Mouse (Mus musculus) effector memory CD4-positive, alpha-beta T cell, adult 5 months (primary cell): Measurements from ENCODE around the gene Gpr162. TPM values are rescaled to one million over a fixed set of nuclear protein-coding genes. Genes with fewer than 3 reads are reported as not detected.

Experiments
- polyA plus RNA-seq: library from polyadenylated mRNA; unstranded; fragments of 100-300 nt; shearing (Covaris generic); gene quantifications from one replicate; pipeline ENCODE4 v1.2.1, GENCODE M21; 2017

Gene Gpr162
- polyA plus RNA-seq, result not detected

DNA sequence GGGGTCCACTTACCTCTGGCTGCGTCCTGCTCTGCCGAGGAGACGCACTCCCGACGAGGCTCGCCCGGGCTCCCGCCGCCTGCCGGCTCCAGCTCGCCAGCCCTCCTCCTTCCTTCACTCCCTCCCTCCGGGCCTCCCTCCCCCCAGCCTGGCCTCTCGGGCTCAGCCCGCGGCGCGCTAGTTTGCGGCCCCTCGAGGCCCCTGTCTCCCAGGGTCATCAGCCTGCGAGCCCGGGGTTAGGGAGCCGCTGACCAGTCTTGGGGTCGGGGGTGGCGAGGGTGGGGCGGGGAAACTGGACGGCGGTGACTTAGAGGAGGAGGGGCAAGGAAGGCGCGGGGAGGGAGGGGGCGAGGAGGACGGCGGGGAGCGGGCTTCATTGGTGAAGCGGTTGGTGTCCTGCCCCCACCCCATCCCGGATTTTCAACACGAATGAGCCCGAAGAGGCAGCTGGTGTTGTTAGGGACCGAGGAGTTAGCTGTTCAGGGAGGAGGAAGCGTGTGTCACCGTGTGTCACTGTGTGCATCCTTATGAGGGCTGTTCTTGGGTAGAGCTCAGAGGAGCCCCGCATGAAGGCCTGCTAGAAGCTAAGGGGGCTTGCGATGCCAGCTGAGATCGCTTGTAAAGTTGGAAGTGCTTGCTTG, at the start of gene Gpr162:
Gene Gpr162, minus strand, starts transcription at position 326 of the 641 bp plus-strand sequence.

DNA sequence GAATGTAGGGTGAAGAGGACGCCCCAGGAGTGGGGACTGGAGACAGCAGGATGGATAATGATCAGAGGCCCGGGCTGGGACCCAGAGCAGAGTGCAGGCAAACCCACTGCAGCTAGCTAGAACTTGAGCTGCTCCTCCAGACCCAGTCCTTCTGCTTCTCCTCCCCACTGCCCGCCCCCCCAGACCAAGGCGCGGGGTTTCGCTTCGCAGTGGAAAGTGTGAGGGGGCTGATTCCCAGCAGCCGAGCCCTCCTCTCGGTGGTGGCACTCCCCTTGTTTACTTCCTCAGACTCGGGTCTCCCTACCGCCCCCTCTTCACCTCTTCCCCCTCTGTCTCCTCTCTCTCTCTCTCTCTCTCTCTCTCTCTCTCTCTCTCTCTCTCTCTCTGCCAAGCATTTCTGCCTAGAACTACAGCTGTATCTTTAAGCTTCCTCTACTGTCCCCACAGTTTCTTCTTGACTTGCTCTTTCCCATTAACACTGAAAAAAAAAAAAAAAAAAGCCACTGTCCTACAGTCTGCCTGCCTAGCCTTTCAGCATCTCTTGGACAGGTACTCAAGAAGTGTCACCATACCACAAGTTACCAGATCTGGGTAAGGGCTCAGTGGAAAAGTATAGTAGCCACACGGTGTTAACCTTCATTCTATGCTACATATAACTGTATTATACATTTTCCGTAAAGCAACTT, 47.9 kb upstream of the Gpr162 start, which contains the start of gene Lag3:
Gene Lag3, minus strand, starts transcription at position 173 of the 686 bp plus-strand sequence.

DNA sequence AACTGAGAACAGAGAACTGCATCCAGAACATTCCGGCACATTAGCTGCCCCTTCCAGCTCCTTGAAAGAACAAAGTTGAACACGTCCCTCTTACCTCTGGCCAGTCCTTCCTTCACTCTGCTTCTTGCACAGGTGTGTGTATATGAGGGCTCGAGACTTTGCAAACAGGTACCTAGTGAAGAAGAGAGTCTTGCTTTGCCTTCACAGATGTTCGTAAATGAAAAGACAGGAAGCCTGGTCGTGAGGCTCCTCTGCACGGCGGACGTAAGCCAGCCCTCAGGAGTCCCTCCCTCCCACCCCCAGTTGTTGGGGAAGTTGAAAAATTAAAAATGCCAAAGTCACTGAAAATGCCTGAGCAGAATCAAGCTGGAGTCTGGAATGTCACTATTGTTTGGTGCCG, 24.2 kb upstream of the Gpr162 start, which contains the start of gene Cd4:
Gene Cd4, minus strand, starts transcription at position 236 of the 400 bp plus-strand sequence.

DNA sequence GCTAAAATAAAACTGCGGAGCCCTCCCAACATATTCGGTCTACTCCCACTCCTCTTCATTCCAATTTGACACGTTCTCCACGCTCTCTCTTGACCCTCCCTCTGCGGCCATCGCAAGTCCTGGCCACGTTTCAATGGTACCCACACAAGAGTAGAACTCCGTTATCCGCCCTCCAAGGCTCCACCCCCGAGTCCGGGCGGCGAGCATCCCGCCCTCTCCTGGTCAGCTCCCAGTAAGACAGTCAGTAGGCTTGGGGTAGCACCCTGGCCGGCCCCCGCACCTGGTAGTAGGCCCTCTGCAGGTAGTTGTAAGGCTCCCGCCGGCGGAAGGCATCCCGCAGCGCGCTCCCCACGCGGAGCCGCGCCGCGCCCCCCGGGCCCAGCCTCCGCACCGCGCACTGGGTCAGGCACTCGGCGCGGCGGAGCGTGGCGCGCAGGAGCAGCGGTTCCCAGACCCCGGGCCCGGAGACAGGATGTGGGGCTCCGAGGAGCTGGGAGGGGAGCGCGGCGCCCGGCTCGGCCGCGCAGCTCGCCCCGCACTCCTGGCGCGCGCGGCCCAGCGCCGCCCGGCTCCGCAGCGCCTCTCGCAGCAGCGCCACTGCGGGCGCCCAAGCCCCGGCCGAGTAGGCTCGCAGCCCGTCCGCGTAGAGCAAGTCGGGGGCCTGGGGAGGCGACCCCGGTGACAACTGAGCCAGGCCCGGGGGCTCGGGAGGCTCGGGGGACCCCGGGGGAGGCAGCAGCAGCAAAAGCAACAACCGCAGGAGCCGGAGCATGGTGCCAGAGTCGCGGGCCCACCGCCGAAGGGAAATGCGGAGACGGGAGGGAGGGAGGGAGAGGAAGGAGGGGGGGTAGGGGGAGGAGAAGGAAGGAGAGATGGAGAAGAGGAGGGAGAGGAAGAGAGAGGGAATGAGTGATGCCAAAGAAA, 6.6 kb downstream of the Gpr162 start, which contains the start of gene P3h3:
Gene P3h3, minus strand, starts transcription at position 837 of the 924 bp plus-strand sequence.

DNA sequence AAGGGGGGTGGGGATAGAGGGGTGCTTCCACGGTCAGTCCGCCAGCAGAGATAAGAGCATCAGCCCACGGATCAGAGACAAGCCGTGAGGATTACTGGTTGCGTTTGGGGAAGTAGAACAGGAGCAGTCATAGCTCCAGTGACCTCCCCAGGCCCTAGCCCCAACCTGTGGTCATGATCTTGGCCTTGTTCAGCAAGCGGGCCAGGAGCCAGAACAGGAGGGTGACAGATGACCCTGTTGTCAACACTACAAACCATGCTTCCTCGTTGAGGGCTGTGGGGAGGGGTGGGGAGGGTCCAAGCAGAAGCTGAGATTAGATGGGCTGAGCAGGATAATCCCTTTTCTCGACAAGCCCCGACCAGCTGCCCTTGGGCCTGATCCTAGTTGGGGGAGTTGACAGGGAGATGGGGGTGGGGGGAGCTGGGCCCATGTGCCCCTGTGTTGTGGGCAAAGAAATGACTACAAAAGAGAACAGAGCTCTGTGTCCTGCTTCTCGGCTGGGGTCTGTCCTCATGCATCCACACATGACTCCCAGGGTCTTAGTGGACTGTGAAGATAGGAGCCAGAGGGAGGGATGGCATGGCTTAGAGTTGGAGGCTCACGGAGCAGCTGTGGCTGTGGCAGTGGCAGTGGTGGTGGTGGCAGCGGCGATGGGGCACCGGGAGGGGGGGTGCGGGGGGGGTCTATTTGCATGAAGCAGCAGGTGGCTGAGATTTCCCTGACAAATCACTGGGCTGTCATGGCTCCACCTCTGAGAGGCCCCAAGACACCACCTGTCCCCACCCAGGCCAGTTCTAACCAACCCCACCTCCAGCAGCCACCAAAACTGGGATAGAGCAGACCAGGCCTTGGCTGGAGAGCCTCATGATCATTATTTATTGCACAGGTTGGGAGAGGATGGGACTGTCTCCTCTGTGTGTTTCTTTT, 23.3 kb downstream of the Gpr162 start, which contains the start of gene Gnb3:
Gene Gnb3, minus strand, starts transcription at position 35 of the 927 bp plus-strand sequence.

DNA sequence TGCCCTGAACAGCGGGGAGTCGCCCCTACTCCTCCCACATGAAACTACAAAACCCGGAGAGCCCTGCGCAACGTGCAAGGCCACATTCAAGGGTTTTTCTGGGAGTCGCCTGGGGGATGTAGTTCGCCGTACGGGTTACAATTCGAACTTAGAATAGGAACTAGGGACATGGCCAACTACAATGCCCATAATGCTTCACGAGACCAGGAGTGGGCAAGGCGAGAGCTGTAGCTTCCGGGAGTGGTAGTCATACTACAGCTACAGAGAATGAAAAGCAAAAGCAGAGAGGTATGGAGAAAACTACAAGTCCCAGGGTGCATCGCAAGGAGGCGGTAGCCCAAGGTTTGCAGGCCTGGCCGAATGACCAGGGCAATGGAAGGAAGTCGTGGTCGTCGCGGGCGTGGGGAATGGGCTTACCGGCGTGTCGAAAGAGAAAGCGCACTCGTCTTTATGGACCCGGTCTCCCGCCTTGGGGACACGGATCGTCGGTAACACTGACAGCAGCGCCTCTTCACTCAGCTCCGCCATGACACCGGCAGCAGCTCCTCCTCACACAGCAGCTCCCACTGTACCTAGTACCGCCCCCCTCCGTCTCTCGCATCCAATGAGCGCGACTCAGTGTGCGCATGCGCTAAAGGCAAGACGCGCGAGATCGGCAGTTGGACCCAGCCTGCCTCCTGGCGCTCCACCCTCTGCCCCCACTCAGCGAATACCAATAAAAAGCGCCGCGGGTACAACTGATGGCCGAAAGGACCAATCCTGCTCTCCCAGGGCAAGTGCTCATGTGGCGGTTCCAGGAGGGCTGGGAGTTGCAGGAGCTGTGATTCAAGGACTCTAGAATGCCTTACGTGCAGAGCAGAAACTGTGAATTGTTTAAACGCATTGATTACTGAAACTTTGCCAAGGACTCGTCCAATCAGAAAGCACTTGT, 34.6 kb downstream of the Gpr162 start, which contains the start of the genes Usp5 and Cdca3:
Gene Usp5, minus strand, starts transcription at position 617 of the 931 bp plus-strand sequence.
Gene Cdca3, plus strand, starts transcription at position 680 of the 931 bp plus-strand sequence.

DNA sequence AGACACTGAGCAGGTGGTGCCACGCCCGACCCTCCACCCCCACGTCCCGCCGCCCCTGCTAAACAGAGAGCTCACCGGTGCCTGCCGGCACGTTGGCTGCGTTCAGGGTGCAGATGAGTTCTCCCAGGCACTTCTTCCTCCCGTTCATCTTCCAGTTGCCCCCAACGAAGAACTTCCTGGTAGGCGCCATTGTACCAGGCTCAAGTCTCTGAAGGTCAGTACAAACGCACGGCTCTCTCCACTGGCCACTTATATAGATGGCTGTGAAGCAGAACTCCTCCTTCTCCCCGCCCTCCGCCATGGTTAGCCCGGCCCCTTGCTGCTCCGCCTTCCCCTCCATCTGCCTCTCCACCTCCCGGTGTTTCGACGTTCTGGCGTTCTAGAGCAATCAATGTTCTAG, 49.9 kb downstream of the Gpr162 start, which contains the start of gene Tpi1:
Gene Tpi1, minus strand, starts transcription at position 364 of the 400 bp plus-strand sequence.

Other genes with a start within 250 kb of the Gpr162 start
- gene C1s2, start 227.9 kb downstream of the Gpr162 start, polyA plus RNA-seq, result not detected
- gene Lpcat3, start 201.0 kb downstream of the Gpr162 start, polyA plus RNA-seq, result 27.3 TPM
- gene Emg1, start 151.8 kb downstream of the Gpr162 start, polyA plus RNA-seq, result 299 TPM
- gene Phb2, start 151.6 kb downstream of the Gpr162 start, polyA plus RNA-seq, result 137 TPM
- gene Ptpn6, start 125.3 kb downstream of the Gpr162 start, polyA plus RNA-seq, result 230 TPM
- gene Grcc10, start 122.6 kb downstream of the Gpr162 start, polyA plus RNA-seq, result 313 TPM
- 0.44 TPM for gene Gm45234, start 108.0 kb downstream of the Gpr162 start, polyA plus RNA-seq
- 21.5 TPM for gene Atn1, start 107.5 kb downstream of the Gpr162 start, polyA plus RNA-seq
- 4.5 TPM for gene Eno2, start 94.3 kb downstream of the Gpr162 start, polyA plus RNA-seq
- 3.9 TPM for gene Lrrc23, start 84.3 kb downstream of the Gpr162 start, polyA plus RNA-seq
- gene Spsb2, start 55.3 kb downstream of the Gpr162 start, polyA plus RNA-seq, result 3.3 TPM
- 109 TPM for gene Tpi1, start 49.7 kb downstream of the Gpr162 start, polyA plus RNA-seq
- 69.3 TPM for gene Usp5, start 34.5 kb downstream of the Gpr162 start, polyA plus RNA-seq
- gene Cdca3, start 34.4 kb downstream of the Gpr162 start, polyA plus RNA-seq, result 2.5 TPM
- not detected for gene Gnb3, start 23.7 kb downstream of the Gpr162 start, polyA plus RNA-seq
- not detected for gene P3h3, start 6.2 kb downstream of the Gpr162 start, polyA plus RNA-seq
- gene Cd4, start 24.2 kb upstream of the Gpr162 start, polyA plus RNA-seq, result 653 TPM
- 0.87 TPM for gene Lag3, start 47.7 kb upstream of the Gpr162 start, polyA plus RNA-seq
- 4.7 TPM for gene Ptms, start 56.1 kb upstream of the Gpr162 start, polyA plus RNA-seq
- gene Mlf2, start 67.4 kb upstream of the Gpr162 start, polyA plus RNA-seq, result 116 TPM
- 39.3 TPM for gene Cops7a, start 101.6 kb upstream of the Gpr162 start, polyA plus RNA-seq
- 0.96 TPM for gene Pianp, start 132.7 kb upstream of the Gpr162 start, polyA plus RNA-seq
- gene Zfp384, start 145.2 kb upstream of the Gpr162 start, polyA plus RNA-seq, result 60.2 TPM
- 54.7 TPM for gene Ing4, start 175.8 kb upstream of the Gpr162 start, polyA plus RNA-seq
- 6.5 TPM for gene Acrbp, start 185.7 kb upstream of the Gpr162 start, polyA plus RNA-seq
- 10.5 TPM for gene Lpar5, start 203.9 kb upstream of the Gpr162 start, polyA plus RNA-seq
- 52.2 TPM for gene Chd4, start 232.0 kb upstream of the Gpr162 start, polyA plus RNA-seq